Mouse (Mus musculus) ES-Bruce4 (cell line): ENCODE measurements around the gene Adam17.

Experiments used
- CTCF ChIP-seq: IDR thresholded peaks from one replicate; pipeline ENCODE4 v1.8.1; 2011; ENCODE audit warnings: low read depth, low read length
- EP300 ChIP-seq: IDR thresholded peaks from 2 replicates; pipeline ENCODE4 v1.6.1; 2011; ENCODE audit warnings: low read depth, low read length; ENCODE audit not compliant: insufficient read depth
- POLR2A ChIP-seq: IDR thresholded peaks from one replicate; pipeline ENCODE4 v1.8.1; 2011; ENCODE audit warnings: low read length; ENCODE audit not compliant: insufficient read depth

DNA sequence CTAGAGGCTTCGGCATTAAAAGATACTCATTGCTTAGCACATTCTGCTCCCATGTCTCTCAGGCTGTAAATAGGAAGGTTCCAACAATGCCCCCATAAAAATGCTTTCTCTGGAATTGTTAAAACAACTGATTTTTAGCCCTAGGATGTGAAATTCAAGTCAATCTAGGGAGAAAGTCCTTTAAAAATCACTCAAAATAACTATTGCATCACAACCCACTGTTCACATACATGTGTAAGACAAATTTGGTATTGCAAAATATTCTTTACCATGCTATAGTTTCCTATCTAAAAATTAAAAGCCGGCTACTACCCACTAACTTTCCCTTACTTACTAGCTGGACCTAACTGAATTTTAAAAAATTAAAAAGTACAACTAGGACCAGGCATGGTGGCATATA, 12.8 kb upstream of the Adam17 start:
- TF ChIP-seq EP300 (no peak), CTCF (no peak), POLR2A (no peak)
